Mouse (Mus musculus) activated CD4-positive, CD25-positive, alpha-beta regulatory T cell (primary cell): ENCODE measurements around the gene Gm9008. TPM values are rescaled to one million over a fixed set of nuclear protein-coding genes. Genes with fewer than 3 reads are reported as not detected.

Experiments used
- polyA plus RNA-seq, 2 experiments: library from polyadenylated mRNA; unstranded; fragments of 100-300 nt; shearing (Covaris generic); gene quantifications; one replicate each; pipeline ENCODE4 v1.2.1; 2017

Gene Gm9008
- polyA plus RNA-seq: under 1 TPM; 0.12 to 0.20 TPM

GRCm38 (mm10) chr6:76497054-76497835 lies at the start of gene Gm9008:
TSS of gene Gm9008 (minus strand) at chr6:76497784.

